Mouse (Mus musculus) G1E (cell line): Measurements from ENCODE around the gene Zbtb42. TPM values are rescaled to one million over a fixed set of nuclear protein-coding genes. Genes with fewer than 3 reads are reported as not detected.
A peak's percentile ranks its signal among the peaks of the same experiment; 100 is the strongest.

Experiments used
- ATAC-seq: 2 replicates; pipeline ENCODE4 v1.8.0; 2016; ENCODE audit warnings: mild to moderate bottlenecking; ENCODE audit not compliant: insufficient number of reproducible peaks, poor library complexity, low FRiP score, severe bottlenecking; ENCODE audit errors: extremely low read depth
- DNase-seq: peaks from one replicate; pipeline ENCODE4 v3.0.0; 2012; ENCODE audit warnings: low spot score
- H3K27me3 ChIP-seq: 2 replicates; pipeline ENCODE4 v1.6.1; 2012; ENCODE audit warnings: mild to moderate bottlenecking, low read length, inconsistent platforms; ENCODE audit not compliant: insufficient read depth
- H3K36me3 ChIP-seq: replicated peaks from 2 replicates; pipeline ENCODE3; 2012; ENCODE audit warnings: mild to moderate bottlenecking, inconsistent platforms
- H3K4me1 ChIP-seq: 2 replicates; pipeline ENCODE4 v1.6.1; 2012; ENCODE audit warnings: low read depth, low read length, inconsistent platforms, mixed read lengths; ENCODE audit not compliant: insufficient read depth
- H3K4me3 ChIP-seq: 2 replicates; pipeline ENCODE4 v1.5.1; 2012; ENCODE audit warnings: low read depth, mild to moderate bottlenecking, inconsistent platforms, low read length, moderate library complexity, mixed read lengths
- H3K9me3 ChIP-seq: replicated peaks from 2 replicates; pipeline ENCODE4 v1.6.1; 2012; ENCODE audit warnings: inconsistent platforms
- CTCF ChIP-seq: IDR thresholded peaks from 2 replicates; pipeline ENCODE4 v1.5.1; 2012; ENCODE audit warnings: low read depth, low read length, inconsistent platforms, mixed read lengths
- GATA1 ChIP-seq: IDR thresholded peaks from 2 replicates; pipeline ENCODE4 v1.6.1; 2012; ENCODE audit warnings: borderline replicate concordance, low read length, inconsistent platforms, mixed read lengths
- GATA2 ChIP-seq: IDR thresholded peaks from 2 replicates; pipeline ENCODE4 v1.6.1; 2012; ENCODE audit warnings: low read depth, low read length, inconsistent platforms, borderline replicate concordance
- POLR2AphosphoS5 ChIP-seq: IDR thresholded peaks from 2 replicates; pipeline ENCODE4 v1.6.1; 2012; ENCODE audit warnings: low read depth, low read length, inconsistent platforms; ENCODE audit not compliant: insufficient replicate concordance
- TAL1 ChIP-seq: conservative IDR thresholded peaks from 2 replicates; pipeline ENCODE4 v1.6.1; 2012; ENCODE audit warnings: low read depth, low read length, inconsistent platforms, mixed read lengths
- polyA plus RNA-seq: library from polyadenylated mRNA; stranded (reverse); fragments of >175 nt; gene quantifications from 2 replicates; pipeline ENCODE4 v1.2.3, GENCODE M21; 2012
- total RNA-seq, 2 experiments: library from RNA; stranded (forward) in 1 of 2; stranded (reverse) in 1 of 2; fragments of 200-1000 nt in 1 of 2; fragments of >200 nt in 1 of 2; fragmentation: Nextera tagmentation in 1 of 2; gene quantifications; 2 replicates each; pipeline ENCODE4 v1.2.3; 2014 to 2017

Zbtb42 gene
- total and polyA plus RNA-seq, 3 experiments: 0.33 to 0.98 (median 0.80) TPM

DNA sequence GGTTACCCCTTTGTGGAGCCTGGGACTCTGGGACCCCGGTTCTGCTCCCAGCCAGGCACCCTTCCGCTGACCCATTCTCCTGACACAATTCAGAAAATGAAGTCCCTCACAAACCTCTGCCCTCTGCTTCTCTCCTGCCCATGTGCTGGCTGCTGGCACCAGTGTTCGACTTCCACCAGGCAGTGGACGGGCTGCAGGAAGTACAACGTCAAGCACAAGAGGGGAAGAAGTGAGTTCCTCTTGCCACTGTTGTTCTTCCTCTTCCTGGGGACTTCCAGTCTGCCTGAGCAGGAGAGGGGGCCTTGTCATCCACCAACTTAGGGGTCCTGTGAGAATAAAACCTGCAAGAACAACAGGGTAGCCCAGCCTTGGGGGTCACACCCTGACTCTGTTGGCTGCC lies 45.7 kb upstream of the Zbtb42 start:
- no peak for DNase-seq
- H3K4me1 ChIP-seq: peaks cover 13% of the 10 kb centered on the region
- no peaks in the 10 kb centered on the region for H3K9me3 ChIP-seq
- H3K27me3 ChIP-seq: peaks cover 56% of the 10 kb centered on the region
- ATAC-seq: no peak
- no peaks in the 10 kb centered on the region for H3K36me3 ChIP-seq
- no peak for TF ChIP-seq GATA2
- no peak for TF ChIP-seq CTCF
- no peak for TF ChIP-seq TAL1
- no peak for TF ChIP-seq GATA1
- no peak for TF ChIP-seq POLR2AphosphoS5
- H3K4me3 ChIP-seq: no peak overlapping the region

DNA sequence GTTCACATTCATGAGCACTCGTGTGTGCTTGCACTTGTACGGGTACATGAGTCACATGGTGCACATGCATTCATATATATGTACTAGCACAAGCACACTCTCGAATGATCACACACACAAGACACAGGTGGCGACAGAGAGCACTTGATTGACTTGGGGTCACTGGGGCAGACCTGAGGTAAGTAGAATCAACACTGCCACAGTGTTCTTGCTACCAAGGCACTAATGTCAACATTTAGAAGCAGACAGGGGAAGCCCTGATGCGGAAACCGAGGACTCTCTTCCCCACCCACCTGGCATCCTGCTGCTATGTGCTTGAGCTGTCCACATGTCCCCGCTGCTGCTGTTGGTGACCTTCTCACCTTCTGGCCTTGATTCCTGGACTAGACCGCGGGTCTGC lies 44.9 kb upstream of the Zbtb42 start:
- Histone ChIP-seq H3K9me3 (no peaks in the 10 kb centered on the region), H3K4me1 (peaks cover 13% of the 10 kb centered on the region), H3K27me3 (peaks cover 61% of the 10 kb centered on the region), H3K36me3 (no peaks in the 10 kb centered on the region), H3K4me3 (no peak overlapping the region)
- no peak for TF ChIP-seq GATA2
- TF ChIP-seq CTCF: no peak; the same call in 1 of the 2 replicates
- TF ChIP-seq TAL1: no peak
- no peak for ATAC-seq
- no peak for DNase-seq

DNA sequence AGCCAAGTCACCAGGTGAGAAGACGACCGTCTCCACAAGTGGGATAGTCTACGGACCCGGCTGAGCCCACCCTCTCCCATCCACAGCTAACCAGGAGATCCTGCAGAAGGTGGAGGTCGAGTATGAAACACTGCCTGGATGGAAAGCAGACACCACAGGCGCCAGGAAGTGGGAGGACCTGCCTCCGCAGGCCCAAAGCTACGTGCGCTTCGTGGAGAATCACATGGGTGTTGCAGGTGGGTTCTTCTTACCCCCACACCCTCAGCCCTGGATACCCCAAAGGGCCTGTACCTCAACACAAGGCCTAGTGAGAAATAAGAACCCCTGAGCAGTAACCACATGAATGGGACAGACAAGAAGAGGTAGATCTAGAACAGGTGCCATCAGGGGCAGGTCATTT lies 39.1 kb upstream of the Zbtb42 start:
- peaks cover 36% of the 10 kb centered on the region for H3K27me3 ChIP-seq
- no peak for ATAC-seq
- no peak for TF ChIP-seq CTCF
- TF ChIP-seq POLR2AphosphoS5: no peak
- TF ChIP-seq GATA1: no peak
- no peak for TF ChIP-seq TAL1
- no peak for TF ChIP-seq GATA2
- DNase-seq: no peak
- no peaks in the 10 kb centered on the region for H3K36me3 ChIP-seq
- no peak overlapping the region for H3K4me3 ChIP-seq
- peaks cover 11% of the 10 kb centered on the region for H3K4me1 ChIP-seq
- no peaks in the 10 kb centered on the region for H3K9me3 ChIP-seq

DNA sequence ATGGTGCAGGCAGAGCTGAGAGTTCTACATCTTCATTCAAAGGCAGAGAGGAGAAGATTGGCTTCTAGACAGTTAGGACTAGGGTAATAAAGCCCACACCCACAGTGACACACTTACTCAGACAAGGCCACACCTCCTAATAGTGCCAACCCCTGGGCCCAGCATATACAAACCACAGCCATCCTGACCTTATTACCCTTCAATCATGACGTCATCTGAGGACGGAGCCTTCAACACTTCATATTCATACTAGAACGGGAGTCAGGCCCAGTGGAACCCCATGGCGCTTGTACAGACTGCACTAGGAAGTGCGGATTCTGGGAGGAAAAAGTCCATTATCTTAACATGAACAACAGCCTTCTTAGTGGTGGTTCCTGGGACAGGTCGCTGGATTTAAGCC lies 35.5 kb upstream of the Zbtb42 start:
- TF ChIP-seq POLR2AphosphoS5: no peak
- TF ChIP-seq GATA1: no peak
- TF ChIP-seq TAL1: no peak
- no peak for TF ChIP-seq GATA2
- TF ChIP-seq CTCF: no peak
- no peaks in the 10 kb centered on the region for H3K9me3 ChIP-seq
- peaks cover 21% of the 10 kb centered on the region for H3K36me3 ChIP-seq
- peaks cover 12% of the 10 kb centered on the region for H3K27me3 ChIP-seq
- DNase-seq: no peak
- no peak for ATAC-seq
- peaks cover 42% of the 10 kb centered on the region for H3K4me1 ChIP-seq
- no peak overlapping the region for H3K4me3 ChIP-seq

DNA sequence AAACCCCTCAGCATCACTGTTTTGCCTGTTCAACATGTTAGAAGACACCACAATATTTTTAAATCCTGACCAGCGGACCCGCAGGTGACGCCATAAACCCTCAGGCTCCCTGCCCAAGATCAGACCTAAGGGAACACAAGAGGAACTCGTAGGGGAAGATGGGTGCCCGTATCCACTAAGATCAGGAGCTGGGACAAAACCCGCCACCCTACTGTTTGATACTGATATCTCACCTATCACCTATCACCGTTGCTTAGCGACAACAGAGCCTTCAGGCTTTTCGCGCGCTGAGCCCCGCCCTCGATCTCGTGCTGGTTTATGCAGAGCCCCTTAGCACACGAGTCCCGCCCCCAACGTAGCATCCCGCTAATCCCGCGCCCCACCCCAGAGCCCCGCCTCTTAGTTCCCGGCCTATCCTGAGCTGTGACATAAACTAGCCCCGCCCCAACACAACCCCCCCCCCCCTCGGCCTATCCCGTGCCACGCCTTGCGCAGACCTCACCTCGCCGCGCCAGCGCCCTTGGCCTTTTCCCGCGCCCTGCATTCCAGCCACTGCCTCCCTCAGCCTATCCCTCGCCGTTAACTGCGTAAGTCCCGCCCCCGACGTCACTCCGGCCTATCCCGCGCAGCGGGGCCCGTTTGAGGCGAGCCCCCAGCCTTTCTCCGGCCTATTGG lies 34.3 kb upstream of the Zbtb42 start, which contains the start of gene Siva1:
Gene Siva1 (plus strand): TSS at position 500 of the 675 bp plus-strand sequence.
- DNase-seq: peak; percentile 100
- no peak for TF ChIP-seq CTCF
- no peak for TF ChIP-seq GATA2
- no peak; the same call in 1 of the 2 replicates for TF ChIP-seq TAL1
- TF ChIP-seq GATA1: no peak
- TF ChIP-seq POLR2AphosphoS5: no peak
- Histone ChIP-seq H3K27me3 (peaks cover 6% of the 10 kb centered on the region), H3K9me3 (no peaks in the 10 kb centered on the region), H3K36me3 (peaks cover 33% of the 10 kb centered on the region), H3K4me1 (peaks cover 53% of the 10 kb centered on the region), H3K4me3 (peak within 1 kb of the TSS; percentile 77)
- ATAC-seq: peak; percentile 95

DNA sequence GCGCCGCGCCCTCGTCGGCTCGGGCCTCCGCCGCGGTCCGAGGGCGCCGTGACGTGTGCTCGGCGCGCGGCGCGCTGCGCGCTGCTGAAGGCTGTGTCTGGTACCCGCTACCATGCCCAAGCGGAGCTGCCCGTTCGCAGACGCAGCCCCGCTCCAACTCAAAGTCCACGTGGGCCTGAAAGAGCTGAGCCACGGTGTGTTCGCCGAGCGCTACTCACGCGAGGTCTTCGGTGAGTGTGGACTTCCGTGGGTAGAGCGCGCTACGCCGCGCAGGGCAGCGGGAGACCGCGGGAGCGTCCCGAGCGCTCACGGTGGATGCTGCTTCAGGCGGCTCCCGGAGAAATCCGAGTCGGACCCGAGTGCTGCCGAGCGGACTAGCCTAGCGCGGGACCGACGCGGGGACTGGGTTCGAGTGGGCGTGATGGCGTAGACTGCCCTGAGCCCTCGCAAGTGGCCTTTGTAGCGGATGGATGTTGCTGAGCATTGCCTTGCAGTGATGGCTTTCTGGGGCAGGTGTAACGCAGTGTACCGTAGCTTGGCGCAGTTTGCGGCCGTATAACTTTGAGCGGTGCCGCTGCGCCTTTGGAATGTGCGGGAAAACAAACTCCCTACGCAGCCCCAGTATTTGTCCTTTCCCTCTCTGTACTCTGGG lies 33.6 kb upstream of the Zbtb42 start:
- TF ChIP-seq GATA1 (no peak), TAL1 (no peak), CTCF (no peak), GATA2 (no peak), POLR2AphosphoS5 (no peak)
- ATAC-seq: no peak
- Histone ChIP-seq H3K4me1 (peaks cover 54% of the 10 kb centered on the region), H3K36me3 (peaks cover 40% of the 10 kb centered on the region), H3K9me3 (no peaks in the 10 kb centered on the region), H3K4me3 (peak overlapping the region; percentile 77), H3K27me3 (peaks cover 3% of the 10 kb centered on the region; the same call in 1 of the 2 replicates)
- DNase-seq: peak; percentile 65

DNA sequence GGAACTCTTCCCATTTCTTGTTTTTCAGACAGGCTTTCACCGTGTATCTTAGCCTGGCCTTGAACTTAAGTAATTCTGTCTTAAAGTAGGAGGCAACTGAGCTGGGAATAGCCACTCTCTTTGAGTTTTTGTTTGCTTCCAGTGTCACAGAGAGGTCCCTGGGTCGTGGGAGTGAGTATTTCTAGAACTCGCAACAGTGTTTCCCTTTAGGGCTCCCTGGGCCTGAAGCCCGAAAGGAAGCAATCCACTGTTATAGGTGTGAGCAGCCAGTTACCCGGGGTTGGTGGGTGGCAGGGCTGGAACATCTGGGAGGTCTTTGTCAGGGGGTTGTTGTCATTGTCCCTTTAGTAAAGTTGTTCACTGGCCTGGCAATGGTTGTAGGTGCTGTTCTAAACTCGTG lies 32.5 kb upstream of the Zbtb42 start:
- Histone ChIP-seq H3K36me3 (peaks cover 51% of the 10 kb centered on the region), H3K27me3 (no peaks in the 10 kb centered on the region), H3K4me1 (peaks cover 54% of the 10 kb centered on the region), H3K9me3 (no peaks in the 10 kb centered on the region), H3K4me3 (peak overlapping the region; percentile 77; the same call in 1 of the 2 replicates)
- ATAC-seq (no peak), DNase-seq (no peak)
- TF ChIP-seq CTCF (no peak), TAL1 (no peak), GATA1 (no peak), POLR2AphosphoS5 (no peak), GATA2 (no peak)
